11 mouse cellular contexts compared by ENCODE assay signal in genomic region chr1:64374286-64375071, GRCm38 (mm10).
DNase-seq lines count a peak whose midpoint lies in the region; ATAC-seq and TF ChIP-seq lines count a peak whose summit lies in the region.
"Had no signal": no experiment of that assay in that cellular context is flagged by ENCODE, and none has a peak within 500 bp of the region (broad histone marks: within the 10 kb centered on the region; RNA-seq: fewer than 3 reads in every experiment).

No protein-coding gene starts in this region.

- H3K9me3 ChIP-seq in hindbrain, embryonic 11.5 days (ENCODE audit: control insufficient read depth, low read length), result no peaks in the 10 kb centered on the region

- ATAC-seq in CD4-positive, CD25-positive, alpha-beta regulatory T cell, adult 4 months, result no peak
- no peak for ATAC-seq in hindbrain, embryonic 11.5 days (ENCODE audit: low FRiP score)

- peak; percentile 6 for DNase-seq in CD4-positive, CD25-positive, alpha-beta regulatory T cell, adult 2 months (ENCODE audit: low read depth, low spot score)
- DNase-seq in right cerebral cortex, adult 18-20 months, result peak; percentile 12
- no peak for DNase-seq in right cerebral cortex, postnatal 36 days (ENCODE audit: low spot score in 2 of 2)
- DNase-seq in kidney, postnatal 14 days, result peak; percentile 60
- DNase-seq in hindbrain, embryonic 11.5 days (ENCODE audit: low spot score), result no peak
- no peak for DNase-seq in left cerebral cortex, adult 11 months (ENCODE audit: low spot score)
- DNase-seq: thymus, adult 2 months had no signal

- H3K27me3 ChIP-seq in small intestine, adult 2 months (ENCODE audit: control insufficient read depth, insufficient read depth, low read length), result no peaks in the 10 kb centered on the region
- H3K27me3 ChIP-seq in hindbrain, embryonic 11.5 days (ENCODE audit: control insufficient read depth, insufficient read depth, low read length), result no peaks in the 10 kb centered on the region
- H3K27me3 ChIP-seq: neural tube, embryonic 13.5 days had no signal

- no peak for TF ChIP-seq CTCF in small intestine, adult 2 months (IDR thresholded peaks at IDR 0.05; ENCODE audit: extremely low read depth, insufficient read length, insufficient replicate concordance, low read depth, low read length)

- H3K9ac ChIP-seq in hindbrain, embryonic 11.5 days (ENCODE audit: low read depth, low read length), result no peak overlapping the region
- H3K9ac ChIP-seq: neural tube, embryonic 13.5 days had no signal

- H3K4me3 ChIP-seq in small intestine, adult 2 months (ENCODE audit: low read depth, low read length), result no peak overlapping the region
- no peak overlapping the region for H3K4me3 ChIP-seq in hindbrain, embryonic 11.5 days (ENCODE audit: low read depth, low read length)
- H3K4me3 ChIP-seq: hindbrain, embryonic 10.5 days; neural tube, embryonic 13.5 days had no signal

- WGBS in small intestine, adult 2 months, result 64% methylated on average over 13 of the region's 13 CpGs
- WGBS in hindbrain, embryonic 11.5 days, result 69% methylated on average over 13 of the region's 13 CpGs

- TF ChIP-seq POLR2A in small intestine, adult 2 months (IDR thresholded peaks at IDR 0.05; ENCODE audit: low read depth, low read length), result no peak

- H3K4me1 ChIP-seq in small intestine, adult 2 months (ENCODE audit: control insufficient read depth, insufficient read depth, insufficient read length, low read length), result no peaks in the 10 kb centered on the region
- H3K4me1 ChIP-seq in hindbrain, embryonic 11.5 days (replicated peaks; ENCODE audit: control insufficient read depth, insufficient read depth, low read length), result no peaks in the 10 kb centered on the region
- H3K4me1 ChIP-seq: hindbrain, embryonic 10.5 days; neural tube, embryonic 13.5 days had no signal

- H3K27ac ChIP-seq in small intestine, adult 2 months (ENCODE audit: insufficient read depth, low read depth, low read length), result peak overlapping the region; percentile 57; the same call in 1 of the 2 replicates
- H3K27ac ChIP-seq in hindbrain, embryonic 11.5 days (ENCODE audit: low read depth, low read length), result no peak overlapping the region
- H3K27ac ChIP-seq: hindbrain, embryonic 10.5 days; neural tube, embryonic 13.5 days had no signal

- no peaks in the 10 kb centered on the region for H3K36me3 ChIP-seq in small intestine, adult 2 months (ENCODE audit: control insufficient read depth, insufficient read depth, low read length)
- H3K36me3 ChIP-seq in hindbrain, embryonic 11.5 days (ENCODE audit: control insufficient read depth, insufficient read depth, low read length), result no peaks in the 10 kb centered on the region
- H3K36me3 ChIP-seq: hindbrain, embryonic 10.5 days; neural tube, embryonic 13.5 days had no signal

- H3K4me2 ChIP-seq in hindbrain, embryonic 11.5 days (replicated peaks; ENCODE audit: low read depth, low read length), result no peak overlapping the region
- H3K4me2 ChIP-seq: neural tube, embryonic 13.5 days had no signal

Comparison
In these comparisons a context has a peak if more than half of its experiments do, and no peak if none do; other contexts are left out.
1. DNase-seq: peak in CD4-positive, CD25-positive, alpha-beta regulatory T cell, adult 2 months (single experiment), right cerebral cortex, adult 18-20 months (single experiment) and kidney, postnatal 14 days (single experiment); none in right cerebral cortex, postnatal 36 days (0 of 2), hindbrain, embryonic 11.5 days (single experiment) and left cerebral cortex, adult 11 months (single experiment).